Mouse (Mus musculus) stomach, embryonic 15.5 days (tissue): ENCODE results near the gene Brsk2. TPM values are rescaled to one million over a fixed set of nuclear protein-coding genes. Genes with fewer than 3 reads are reported as not detected.

Source experiments
- ATAC-seq: fragments of 200-750 bp; cut with Nextera tagmentation; 2 replicates; pipeline ENCODE4 v1.8.0; 2017; ENCODE audit warnings: low read depth, moderate number of reproducible peaks, moderate TSS enrichment; ENCODE audit not compliant: insufficient read depth, low FRiP score
- H3K27ac ChIP-seq: fragments of 300-500 bp; sonication (generic); 2 replicates; pipeline ENCODE4 v1.5.1; 2015; ENCODE audit warnings: mild to moderate bottlenecking, inconsistent platforms
- H3K27me3 ChIP-seq: fragments of 300-500 bp; sonication (generic); replicated peaks from 2 replicates; pipeline ENCODE4 v1.6.1; 2015; ENCODE audit warnings: inconsistent platforms
- H3K36me3 ChIP-seq: fragments of 300-500 bp; sonication (generic); 2 replicates; pipeline ENCODE4 v1.6.1; 2015; ENCODE audit warnings: inconsistent platforms
- H3K4me1 ChIP-seq: fragments of 300-500 bp; sonication (generic); 2 replicates; pipeline ENCODE4 v1.6.1; 2015; ENCODE audit warnings: inconsistent platforms
- H3K4me2 ChIP-seq: fragments of 300-500 bp; sonication (generic); 2 replicates; pipeline ENCODE4 v1.6.1; 2015; ENCODE audit warnings: mild to moderate bottlenecking, inconsistent platforms
- H3K4me3 ChIP-seq: fragments of 300-500 bp; sonication (generic); replicated peaks from 2 replicates; pipeline ENCODE4 v1.5.1; 2015; ENCODE audit warnings: inconsistent platforms
- H3K9ac ChIP-seq: fragments of 300-500 bp; sonication (generic); 2 replicates; pipeline ENCODE4 v1.6.1; 2015; ENCODE audit warnings: inconsistent platforms
- H3K9me3 ChIP-seq: fragments of 300-500 bp; sonication (generic); 2 replicates; pipeline ENCODE4 v1.6.1; 2016; ENCODE audit warnings: inconsistent platforms
- WGBS: fragments of 180-500 bp; shearing (Covaris S2); methylation state at CpG from one replicate; pipeline ENCODE4 v1.1.7; 2015; 5-methylcytosine and 5-hydroxymethylcytosine counted together
- microRNA-seq: library from miRNA; unstranded; fragments of <30 nt; microRNA quantifications from one replicate; pipeline ENCODE4, GENCODE M21; 2016
- polyA plus RNA-seq: library from polyadenylated mRNA; unstranded; fragments of >200 nt; fragmentation: Nextera tagmentation; extraction: Ambion mirVana; gene quantifications from 2 replicates; pipeline ENCODE4 v1.2.1, GENCODE M21; 2015

Gene Brsk2
- polyA plus RNA-seq, 1 experiment from 2014 or later = 1.6 TPM

DNA sequence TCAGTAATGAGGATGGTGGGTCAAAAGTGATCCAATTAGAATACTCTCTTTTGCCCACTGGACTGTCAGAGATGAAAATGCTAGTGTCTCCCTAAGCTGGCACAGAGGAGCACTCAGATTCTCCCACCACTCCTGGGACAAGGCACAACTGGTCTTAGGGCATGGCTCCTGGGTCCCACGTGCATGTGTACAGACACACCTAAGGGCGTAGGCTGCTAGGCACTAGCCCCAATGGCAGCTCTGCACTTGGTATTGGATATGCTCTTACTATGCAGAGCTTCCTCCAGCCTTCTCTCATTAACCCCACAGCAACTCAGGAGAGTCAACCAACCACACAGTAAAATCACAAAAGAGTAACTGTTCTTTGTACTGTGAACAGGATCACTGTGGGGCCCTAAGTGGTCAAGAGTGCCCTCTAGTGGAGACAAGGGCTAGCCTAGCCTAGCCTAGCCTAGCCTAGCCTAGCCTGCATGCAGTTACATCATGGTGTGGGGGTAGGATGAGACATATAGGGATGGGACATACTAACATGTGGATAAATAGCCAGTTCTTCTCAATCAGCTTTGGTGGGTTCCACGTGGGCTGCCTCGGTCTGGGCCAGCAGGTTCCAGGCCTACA, 88.1 kb downstream of the Brsk2 start:
- Histone ChIP-seq H3K27me3 (no peaks in the 10 kb centered on the region), H3K4me3 (no peak overlapping the region), H3K9ac (no peak overlapping the region), H3K4me2 (no peak overlapping the region), H3K27ac (no peak overlapping the region), H3K36me3 (no peaks in the 10 kb centered on the region), H3K9me3 (no peaks in the 10 kb centered on the region), H3K4me1 (peaks cover 4% of the 10 kb centered on the region; the same call in 1 of the 2 replicates)
- ATAC-seq = peak; percentile 79
- 81% methylated on average over 4 of the region's 4 CpGs for WGBS

GRCm38 (mm10) chr7:142040756-142041155, 91.2 kb downstream of the Brsk2 start:
- Histone ChIP-seq H3K9ac (no peak overlapping the region), H3K9me3 (no peaks in the 10 kb centered on the region), H3K4me3 (no peak overlapping the region), H3K27me3 (no peaks in the 10 kb centered on the region), H3K4me2 (no peak overlapping the region), H3K4me1 (no peaks in the 10 kb centered on the region), H3K36me3 (no peaks in the 10 kb centered on the region), H3K27ac (no peak overlapping the region)
- ATAC-seq = no peak
- WGBS = 82% methylated on average over 3 of the region's 3 CpGs

GRCm38 (mm10) chr7:142045344-142045743, 95.8 kb downstream of the Brsk2 start:
- H3K4me2 ChIP-seq = no peak overlapping the region
- WGBS = 55% methylated on average over 2 of the region's 2 CpGs
- no peak overlapping the region for H3K9ac ChIP-seq
- no peak overlapping the region for H3K27ac ChIP-seq
- no peaks in the 10 kb centered on the region for H3K4me1 ChIP-seq
- no peaks in the 10 kb centered on the region for H3K36me3 ChIP-seq
- H3K9me3 ChIP-seq = no peaks in the 10 kb centered on the region
- ATAC-seq = no peak
- H3K27me3 ChIP-seq = no peaks in the 10 kb centered on the region
- no peak overlapping the region for H3K4me3 ChIP-seq

GRCm38 (mm10) chr7:142045932-142046331, 96.4 kb downstream of the Brsk2 start:
- no peaks in the 10 kb centered on the region for H3K9me3 ChIP-seq
- no peaks in the 10 kb centered on the region for H3K27me3 ChIP-seq
- no peak overlapping the region for H3K4me2 ChIP-seq
- no peaks in the 10 kb centered on the region for H3K4me1 ChIP-seq
- no peak; the same call in 1 of the 2 replicates for ATAC-seq
- no peaks in the 10 kb centered on the region for H3K36me3 ChIP-seq
- 68% methylated on average over 1 of the region's 1 CpGs for WGBS
- H3K27ac ChIP-seq = peak overlapping the region; percentile 18; the same call in 1 of the 2 replicates
- H3K4me3 ChIP-seq = no peak overlapping the region
- H3K9ac ChIP-seq = no peak overlapping the region

DNA sequence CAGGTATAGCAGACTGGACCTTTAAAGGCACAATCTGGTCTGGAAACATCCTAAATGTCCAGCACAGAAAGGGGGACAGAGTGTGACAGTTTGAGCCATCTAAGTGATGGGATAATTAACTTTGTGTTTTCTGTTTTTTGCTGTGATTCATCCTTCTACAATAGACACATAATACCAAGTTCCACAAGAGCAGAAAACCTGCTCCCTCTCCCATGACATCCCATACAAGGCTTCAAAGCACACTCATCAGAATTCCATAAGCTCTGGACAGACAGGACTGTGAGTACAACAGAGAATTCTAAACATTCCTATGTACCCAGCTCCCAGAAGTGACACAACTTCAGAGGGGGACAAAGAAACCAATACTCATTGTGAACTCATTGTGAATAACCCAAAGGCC, 101.0 kb downstream of the Brsk2 start:
- no peak overlapping the region for H3K9ac ChIP-seq
- peaks cover 5% of the 10 kb centered on the region; the same call in 1 of the 2 replicates for H3K36me3 ChIP-seq
- H3K27ac ChIP-seq = no peak overlapping the region
- no peaks in the 10 kb centered on the region for H3K9me3 ChIP-seq
- H3K4me3 ChIP-seq = no peak overlapping the region
- H3K4me1 ChIP-seq = no peaks in the 10 kb centered on the region
- H3K4me2 ChIP-seq = no peak overlapping the region
- H3K27me3 ChIP-seq = no peaks in the 10 kb centered on the region
- ATAC-seq = no peak

Small RNA genes within 50 kb of the gene (microRNA-seq; reads per million reads assigned to microRNA genes)
- gene Mir3104 = 0.58 reads per million

Other genes with a start within 250 kb of the Brsk2 start
- gene Muc5ac, start 160.8 kb upstream of the Brsk2 start, polyA plus RNA-seq = 0.87 and 2.2 TPM in 2 replicates
- 0.32 and 0.40 TPM in 2 replicates for gene Muc5b, start 110.7 kb upstream of the Brsk2 start, polyA plus RNA-seq
- gene Tollip, start 31.2 kb upstream of the Brsk2 start, polyA plus RNA-seq = 43.0 and 48.1 TPM in 2 replicates
- 65.2 and 67.8 TPM in 2 replicates for gene Mob2, start 111.3 kb downstream of the Brsk2 start, polyA plus RNA-seq
- 5.9 and 7.4 TPM in 2 replicates for gene Dusp8, start 146.1 kb downstream of the Brsk2 start, polyA plus RNA-seq
- not detected in 2 replicates for gene Gm45618, start 171.0 kb downstream of the Brsk2 start, polyA plus RNA-seq
- gene Gm39115, start 186.3 kb downstream of the Brsk2 start, polyA plus RNA-seq = not detected in 2 replicates
- not detected in 2 replicates for gene Gm45337, start 194.9 kb downstream of the Brsk2 start, polyA plus RNA-seq
- not detected in 2 replicates for gene Gm29735, start 207.4 kb downstream of the Brsk2 start, polyA plus RNA-seq
- not detected in 2 replicates for gene Gm4553, start 216.0 kb downstream of the Brsk2 start, polyA plus RNA-seq
- gene Krtap5-2, start 226.3 kb downstream of the Brsk2 start, polyA plus RNA-seq = not detected in 2 replicates
- gene Gm10153, start 240.6 kb downstream of the Brsk2 start, polyA plus RNA-seq = not detected in 2 replicates